Mouse (Mus musculus) small intestine, adult 2 months (tissue): ENCODE data around the gene Sag.

Experiments used
- CTCF ChIP-seq: fragments of 200-500 bp; IDR thresholded peaks from 2 replicates; pipeline ENCODE4 v1.5.1; 2012; ENCODE audit warnings: low read depth, mild to moderate bottlenecking, control low read depth, inconsistent platforms, low read length, moderate library complexity, mixed read lengths; ENCODE audit not compliant: insufficient replicate concordance, insufficient read length; ENCODE audit errors: extremely low read depth
- POLR2A ChIP-seq: fragments of 200-500 bp; IDR thresholded peaks from 2 replicates; pipeline ENCODE4 v1.6.1; 2012; ENCODE audit warnings: low read depth, mild to moderate bottlenecking, control low read depth, inconsistent platforms, low read length, moderate library complexity

GRCm38 (mm10) chr1:87836453-87836852 lies 33.0 kb downstream of the Sag start:
- TF ChIP-seq POLR2A (no peak), CTCF (no peak)
